ENCODE assay signal across 29 mouse cellular contexts in the genomic region with DNA sequence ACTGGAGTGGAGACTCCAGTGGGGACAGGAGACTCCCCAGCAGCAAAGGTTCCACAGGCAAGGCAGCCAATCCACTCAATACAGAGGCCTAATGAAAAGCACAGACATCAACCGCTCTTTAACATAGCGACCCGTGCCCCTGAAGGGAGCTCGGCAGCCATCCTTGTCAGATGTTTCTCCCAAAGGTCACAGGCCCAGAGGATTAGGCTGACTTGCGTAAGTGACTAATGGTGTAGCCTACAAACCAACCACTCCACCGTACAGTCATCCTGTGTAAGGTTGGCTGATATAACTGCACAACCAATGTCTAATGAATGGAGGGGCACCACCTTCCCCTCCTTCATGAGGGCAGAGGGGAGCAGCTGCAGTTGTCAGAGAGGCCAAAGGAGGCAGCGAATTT. TPM values are rescaled to one million over a fixed set of nuclear protein-coding genes. Genes with fewer than 3 reads are reported as not detected.
DNase-seq lines count a peak whose midpoint lies in the region; ATAC-seq and TF ChIP-seq lines count a peak whose summit lies in the region.
"Had no signal": no experiment of that assay in that cellular context is flagged by ENCODE, and none has a peak within 500 bp of the region (broad histone marks: within the 10 kb centered on the region; RNA-seq: fewer than 3 reads in every experiment).

No protein-coding gene starts in this region.

- no peak for TF ChIP-seq CTCF in G1E (IDR thresholded peaks at IDR 0.05; ENCODE audit: low read depth, low read length)

- peak; percentile 82 for DNase-seq in heart, adult 11 months
- DNase-seq in heart, adult 18-20 months: no peak
- DNase-seq in G1E (ENCODE audit: low spot score): no peak
- no peak for DNase-seq in yolk sac, embryonic 10.5 days (ENCODE audit: low spot score)
- DNase-seq in ovary, adult 18-20 months (ENCODE audit: low spot score): no peak
- no peak for DNase-seq in thymus, postnatal 14 days
- DNase-seq: adrenal gland, postnatal 10 days; adrenal gland, postnatal 36 days; B cell, adult 2 months; cerebellum, adult 18-20 months; cerebellum, adult 9-10 months; cerebellum, postnatal 14 days; forebrain, postnatal 0 days; gastrocnemius, adult 2 months; gastrocnemius, postnatal 14 days; heart, postnatal 10 days; heart, postnatal 4 days had no signal

- H3K9me3 ChIP-seq in G1E (replicated peaks): no peaks in the 10 kb centered on the region
- H3K9me3 ChIP-seq: embryonic facial prominence, embryonic 10.5 days; embryonic facial prominence, embryonic 13.5 days; heart, embryonic 12.5 days; heart, embryonic 15.5 days had no signal

- H3K27me3 ChIP-seq in G1E (ENCODE audit: insufficient read depth, low read length): no peaks in the 10 kb centered on the region
- H3K27me3 ChIP-seq: embryonic facial prominence, embryonic 13.5 days; heart, embryonic 12.5 days; heart, embryonic 15.5 days; Patski had no signal

- H3K4me1 ChIP-seq in G1E (ENCODE audit: insufficient read depth, low read depth, low read length): peaks cover 17% of the 10 kb centered on the region
- H3K4me1 ChIP-seq: embryonic facial prominence, embryonic 10.5 days; embryonic facial prominence, embryonic 13.5 days; heart, embryonic 12.5 days; heart, embryonic 15.5 days had no signal

- peaks cover 94% of the 10 kb centered on the region for H3K36me3 ChIP-seq in G1E (replicated peaks)

- no peak overlapping the region for H3K4me3 ChIP-seq in G1E (ENCODE audit: low read depth, low read length)
- H3K4me3 ChIP-seq: embryonic facial prominence, embryonic 10.5 days; embryonic facial prominence, embryonic 13.5 days; erythroblast, embryonic 14.5 days; gastrocnemius, adult 2 months; heart, embryonic 12.5 days; heart, embryonic 15.5 days had no signal

- ATAC-seq in G1E (ENCODE audit: extremely low read depth, insufficient number of reproducible peaks, low FRiP score, poor library complexity, severe bottlenecking): 0 out of 2 replicates have a peak, but pooled peaks have one; percentile 4
- peak; percentile 15; the same call in 1 of the 2 replicates for ATAC-seq in granulocyte monocyte progenitor cell, adult 5-6 weeks (replicated peaks; ENCODE audit: poor library complexity, severe bottlenecking)
- ATAC-seq in megakaryocyte progenitor cell, adult 5-6 weeks (replicated peaks; ENCODE audit: poor library complexity): peak; percentile 13; the same call in 1 of the 2 replicates
- ATAC-seq: forebrain, embryonic 14.5 days; forebrain, postnatal 0 days; hindbrain, postnatal 0 days; inflammation-experienced regulatory T-cells, adult 6 months; intestine, embryonic 16.5 days; Patski had no signal

RNA-seq across cellular contexts. Expression of gene Mki67, which starts 26.8 kb away (rescaled TPM):
- 1 to 10 TPM; 1.4 to 1.8 TPM for total RNA-seq in heart, adult 18-20 months (2021)
- total RNA-seq in G1E (2014; fragmentation: Nextera tagmentation) (719 and 924 TPM in 2 replicates), G1E (2017) (209 and 272 TPM in 2 replicates)
- polyA plus RNA-seq in G1E (2012): 18.9 and 22.4 TPM in 2 replicates
- 154 and 199 TPM in 2 replicates for total RNA-seq in granulocyte monocyte progenitor cell, adult 5-6 weeks (2014; fragmentation: Nextera tagmentation)
- 269 and 306 TPM in 2 replicates for total RNA-seq in granulocyte monocyte progenitor cell, adult 5-6 weeks (2017)
- 389 and 403 TPM in 2 replicates for total RNA-seq in megakaryocyte progenitor cell, adult 5-6 weeks (2015)
- 247 and 299 TPM in 2 replicates for total RNA-seq in megakaryocyte progenitor cell, adult 5-6 weeks (2017)

Comparison
In these comparisons a context has a peak if more than half of its experiments do, and no peak if none do; other contexts are left out.
1. RNA of gene Mki67, which starts 26.8 kb away (total RNA-seq): 209 to 924 TPM in G1E, 247 to 403 TPM in megakaryocyte progenitor cell, adult 5-6 weeks and 154 to 306 TPM in granulocyte monocyte progenitor cell, adult 5-6 weeks; 1.4 to 1.8 TPM in heart, adult 18-20 months; every median in the first group is over 10 times any median in the second.
2. Peak in every context shown above with its lines, with median percentiles within 50 percentile points of each other: ATAC-seq.